Mouse (Mus musculus) myocyte (in vitro differentiated cells): Measurements from ENCODE around the gene Sdk2.

ENCODE experiments used
- CEBPB ChIP-seq: IDR thresholded peaks from 2 replicates; pipeline ENCODE4 v1.6.1; 2011; ENCODE audit warnings: mild to moderate bottlenecking, moderate library complexity; ENCODE audit not compliant: poor library complexity, insufficient read depth, severe bottlenecking
- E2F4 ChIP-seq: IDR thresholded peaks from one replicate; pipeline ENCODE4 v1.6.1; 2011; ENCODE audit warnings: mild to moderate bottlenecking, control low read depth, moderate library complexity; ENCODE audit not compliant: insufficient read depth
- MAX ChIP-seq: IDR thresholded peaks from one replicate; pipeline ENCODE4 v1.6.1; 2011; ENCODE audit warnings: low read depth, mild to moderate bottlenecking, control low read depth
- MYOD1 ChIP-seq, 3 experiments: IDR thresholded peaks; one replicate each; pipeline ENCODE4 v1.6.1; 2011; ENCODE audit warnings: control low read depth in 2 of 3, low read depth in 2 of 3, mild to moderate bottlenecking in 2 of 3, moderate library complexity in 1 of 3; ENCODE audit not compliant: insufficient read length in 2 of 3, control insufficient read depth in 1 of 3
- POLR2A ChIP-seq: IDR thresholded peaks from one replicate; pipeline ENCODE4 v1.6.1; 2011; ENCODE audit warnings: low read depth, mild to moderate bottlenecking, control low read depth, moderate library complexity; ENCODE audit not compliant: insufficient read length
- REST ChIP-seq: IDR thresholded peaks from one replicate; pipeline ENCODE4 v1.6.1; 2011; ENCODE audit warnings: mild to moderate bottlenecking, control low read depth, moderate library complexity; ENCODE audit not compliant: insufficient read depth, insufficient read length
- TCF12 ChIP-seq: IDR thresholded peaks from one replicate; pipeline ENCODE4 v1.6.1; 2011; ENCODE audit warnings: mild to moderate bottlenecking, control low read depth; ENCODE audit not compliant: poor library complexity, insufficient read depth, severe bottlenecking
- USF1 ChIP-seq: IDR thresholded peaks from one replicate; pipeline ENCODE4 v1.6.1; 2011; ENCODE audit warnings: low read depth, mild to moderate bottlenecking, control low read depth, moderate library complexity

GRCm38 (mm10) chr11:113962751-113963150, 104.1 kb downstream of the Sdk2 start:
- no peak for TF ChIP-seq POLR2A
- no peak for TF ChIP-seq CEBPB
- TF ChIP-seq MYOD1 (IDR thresholded peaks at IDR 0.05; ENCODE audit: control insufficient read depth in 1 of 3, insufficient read length in 2 of 3, low read depth in 2 of 3): no peak
- no peak for TF ChIP-seq MAX
- TF ChIP-seq REST: no peak
- TF ChIP-seq USF1: no peak
- no peak for TF ChIP-seq TCF12
- TF ChIP-seq E2F4: no peak
